Mouse (Mus musculus): ENCODE results near the gene Irx4. TPM values are rescaled to one million over a fixed set of nuclear protein-coding genes. Genes with fewer than 3 reads are reported as not detected.

The Irx4 gene
- total RNA-seq, 2 experiments from 2014 or later: not detected

GRCm38 (mm10) chr13:73310183-73310929 lies 50.1 kb downstream of the Irx4 start:
- peak; percentile 75 for TF ChIP-seq CTCF (conservative IDR thresholded peaks at IDR 0.05)
- peak in 1 of 2 experiments; percentile 38 for DNase-seq (ENCODE audit: low spot score in 2 of 2)
- H3K27ac ChIP-seq: no peak overlapping the region
- no peak overlapping the region for H3K4me3 ChIP-seq

Other genes starting within 250 kb of the Irx4 start
- gene Mrpl36, start 68.0 kb downstream of the Irx4 start, total RNA-seq (2021): 10 to 100 TPM; 34.3 to 40.8 TPM
- gene Ndufs6, start 68.1 kb downstream of the Irx4 start, total RNA-seq (2021): 100 to 1,000 TPM; 156 to 172 TPM
- gene Lpcat1, start 206.7 kb downstream of the Irx4 start, total RNA-seq (2021): 10 to 100 TPM; 36.6 to 39.5 TPM

Measured in layer of hippocampus, adult 2 months (tissue).